7 mouse cellular contexts compared by ENCODE assay signal in genomic region chr4:44905651-44906271, GRCm38 (mm10).
DNase-seq lines count a peak whose midpoint lies in the region; ATAC-seq and TF ChIP-seq lines count a peak whose summit lies in the region.

No protein-coding gene starts in this region.

- DNase-seq in adrenal gland, adult 8-10 months: peak; percentile 8
- peak; percentile 13 for DNase-seq in cerebellum, adult 11-12 months
- DNase-seq in forebrain, postnatal 0 days: peak; percentile 34
- DNase-seq in frontal cortex, postnatal 36 days (ENCODE audit: low spot score in 2 of 2): no peak
- DNase-seq in ovary, postnatal 36 days (ENCODE audit: low spot score): no peak

- no peaks in the 10 kb centered on the region for H3K36me3 ChIP-seq in forebrain, postnatal 0 days (ENCODE audit: insufficient read depth)
- H3K36me3 ChIP-seq in kidney, embryonic 14.5 days (ENCODE audit: control insufficient read depth, insufficient read depth, low read length): no peaks in the 10 kb centered on the region

- TF ChIP-seq CTCF in forebrain, postnatal 0 days (IDR thresholded peaks at IDR 0.05; ENCODE audit: low read depth): no peak

- peaks cover 9% of the 10 kb centered on the region for H3K4me1 ChIP-seq in forebrain, postnatal 0 days (ENCODE audit: insufficient read depth)
- no peaks in the 10 kb centered on the region for H3K4me1 ChIP-seq in kidney, embryonic 14.5 days (ENCODE audit: control insufficient read depth, insufficient read depth, low read length)

- peak overlapping the region; percentile 19; the same call in 1 of the 2 replicates for H3K9ac ChIP-seq in forebrain, postnatal 0 days
- no peak overlapping the region for H3K9ac ChIP-seq in kidney, embryonic 14.5 days (ENCODE audit: low read depth, low read length)

- H3K27ac ChIP-seq in forebrain, postnatal 0 days (ENCODE audit: low read depth, low read length): 0 out of 2 replicates have a peak overlapping the region, but pooled peaks have one; percentile 59
- no peak overlapping the region for H3K27ac ChIP-seq in kidney, embryonic 14.5 days (ENCODE audit: low read depth, low read length)

- H3K9me3 ChIP-seq in forebrain, postnatal 0 days (ENCODE audit: low read length): no peaks in the 10 kb centered on the region
- H3K9me3 ChIP-seq in kidney, embryonic 14.5 days (ENCODE audit: control insufficient read depth, low read length): no peaks in the 10 kb centered on the region

- H3K27me3 ChIP-seq in forebrain, postnatal 0 days (ENCODE audit: insufficient read depth, low read length): no peaks in the 10 kb centered on the region
- H3K27me3 ChIP-seq in kidney, embryonic 14.5 days (ENCODE audit: control insufficient read depth, insufficient read depth, low read length): no peaks in the 10 kb centered on the region

- peak overlapping the region; percentile 13 for H3K4me2 ChIP-seq in forebrain, postnatal 0 days (ENCODE audit: low read depth)
- H3K4me2 ChIP-seq in kidney, embryonic 14.5 days (replicated peaks; ENCODE audit: low read depth, low read length): no peak overlapping the region

- peak; percentile 68 for ATAC-seq in forebrain, postnatal 0 days
- 0 out of 2 replicates have a peak, but pooled peaks have one; percentile 43 for ATAC-seq in monocyte, adult 5-6 weeks (replicated peaks; ENCODE audit: insufficient number of reproducible peaks, low FRiP score, low TSS enrichment, poor library complexity, severe bottlenecking)
- no peak for ATAC-seq in kidney, embryonic 14.5 days (ENCODE audit: low FRiP score, low TSS enrichment)

- H3K4me3 ChIP-seq in forebrain, postnatal 0 days (ENCODE audit: low read depth, low read length): no peak overlapping the region
- H3K4me3 ChIP-seq in kidney, embryonic 14.5 days (ENCODE audit: low read length): no peak overlapping the region

- 4% methylated on average over 11 of the region's 11 CpGs for WGBS in forebrain, postnatal 0 days
- WGBS in kidney, embryonic 14.5 days: 68% methylated on average over 11 of the region's 11 CpGs

Comparison
In these comparisons a context has a peak if more than half of its experiments do, and no peak if none do; other contexts are left out.
1. DNase-seq: peak in adrenal gland, adult 8-10 months (single experiment), cerebellum, adult 11-12 months (single experiment) and forebrain, postnatal 0 days (single experiment); none in frontal cortex, postnatal 36 days (0 of 2) and ovary, postnatal 36 days (single experiment).